Mouse (Mus musculus): ENCODE data around the gene Nos1ap. TPM values are rescaled to one million over a fixed set of nuclear protein-coding genes. Genes with fewer than 3 reads are reported as not detected.

Gene Nos1ap
- polyA plus RNA-seq, 1 experiment: 79.8 TPM

- peaks cover 2% of the 10 kb centered on the region; the same call in 1 of the 2 replicates for H3K4me1 ChIP-seq (ENCODE audit: control insufficient read depth, insufficient read depth, insufficient read length, low read length)
- no peak overlapping the region for H3K27ac ChIP-seq (ENCODE audit: insufficient read depth, low read depth, low read length)
- no peak overlapping the region for H3K4me3 ChIP-seq (ENCODE audit: low read depth, low read length)
- WGBS: 92% methylated on average over 2 of the region's 2 CpGs
- H3K27me3 ChIP-seq (ENCODE audit: control insufficient read depth, insufficient read depth, low read length): no peaks in the 10 kb centered on the region
- TF ChIP-seq POLR2A (IDR thresholded peaks at IDR 0.05; ENCODE audit: low read depth, low read length): no peak
- no peaks in the 10 kb centered on the region; the same call in 1 of the 2 replicates for H3K36me3 ChIP-seq (ENCODE audit: control insufficient read depth, insufficient read depth, low read length)
These were observed 58.4 kb downstream of the Nos1ap start for GRCm38 (mm10) chr1:170531286-170531685.

GRCm38 (mm10) chr1:170530456-170530855 is 59.2 kb downstream of the Nos1ap start:
- H3K27me3 ChIP-seq (ENCODE audit: control insufficient read depth, insufficient read depth, low read length): no peaks in the 10 kb centered on the region
- WGBS: 93% methylated on average over 4 of the region's 4 CpGs
- H3K27ac ChIP-seq (ENCODE audit: insufficient read depth, low read depth, low read length): no peak overlapping the region
- H3K36me3 ChIP-seq (ENCODE audit: control insufficient read depth, insufficient read depth, low read length): no peaks in the 10 kb centered on the region; the same call in 1 of the 2 replicates
- peaks cover 2% of the 10 kb centered on the region; the same call in 1 of the 2 replicates for H3K4me1 ChIP-seq (ENCODE audit: control insufficient read depth, insufficient read depth, insufficient read length, low read length)
- TF ChIP-seq POLR2A (IDR thresholded peaks at IDR 0.05; ENCODE audit: low read depth, low read length) (no peak), CTCF (IDR thresholded peaks at IDR 0.05; ENCODE audit: extremely low read depth, insufficient read length, insufficient replicate concordance, low read depth, low read length) (no peak)
- no peak overlapping the region for H3K4me3 ChIP-seq (ENCODE audit: low read depth, low read length)

DNA sequence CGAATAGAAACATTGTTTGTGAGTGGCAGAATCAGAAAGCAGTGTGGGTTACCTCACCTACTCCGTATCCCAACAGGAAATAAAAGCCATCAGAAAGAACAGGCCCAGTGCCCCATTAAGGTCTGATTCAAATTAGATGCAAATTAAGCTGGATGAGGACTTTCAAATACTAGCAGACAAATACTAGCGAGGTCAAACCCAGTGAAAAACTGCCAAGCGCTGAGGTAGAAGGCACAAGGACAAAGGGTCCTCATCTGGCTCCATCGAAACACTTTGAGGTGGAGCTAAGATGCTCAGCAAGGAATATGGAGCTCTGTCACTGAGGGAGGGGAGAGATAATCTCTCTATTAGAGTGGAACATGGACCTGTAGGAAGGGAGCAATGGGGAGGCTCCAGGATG is 66.8 kb downstream of the Nos1ap start:
- 82% methylated on average over 5 of the region's 5 CpGs for WGBS
- H3K4me3 ChIP-seq (ENCODE audit: low read depth, low read length): no peak overlapping the region

GRCm38 (mm10) chr1:170521520-170522205 is 68.0 kb downstream of the Nos1ap start:
- Histone ChIP-seq H3K4me1 (ENCODE audit: control insufficient read depth, insufficient read depth, insufficient read length, low read length) (no peaks in the 10 kb centered on the region; the same call in 1 of the 2 replicates), H3K4me3 (ENCODE audit: low read depth, low read length) (no peak overlapping the region), H3K27ac (ENCODE audit: insufficient read depth, low read depth, low read length) (no peak overlapping the region), H3K27me3 (ENCODE audit: control insufficient read depth, insufficient read depth, low read length) (no peaks in the 10 kb centered on the region), H3K36me3 (ENCODE audit: control insufficient read depth, insufficient read depth, low read length) (no peaks in the 10 kb centered on the region)
- WGBS: 71% methylated on average over 6 of the region's 6 CpGs
- TF ChIP-seq CTCF (IDR thresholded peaks at IDR 0.05; ENCODE audit: extremely low read depth, insufficient read length, insufficient replicate concordance, low read depth, low read length): no peak
- TF ChIP-seq POLR2A (IDR thresholded peaks at IDR 0.05; ENCODE audit: low read depth, low read length): no peak

More for the DNA sequence above, 66.8 kb downstream of the Nos1ap start:
- Histone ChIP-seq H3K27ac (ENCODE audit: insufficient read depth, low read depth, low read length) (no peak overlapping the region), H3K4me1 (ENCODE audit: control insufficient read depth, insufficient read depth, insufficient read length, low read length) (no peaks in the 10 kb centered on the region; the same call in 1 of the 2 replicates), H3K36me3 (ENCODE audit: control insufficient read depth, insufficient read depth, low read length) (no peaks in the 10 kb centered on the region), H3K27me3 (ENCODE audit: control insufficient read depth, insufficient read depth, low read length) (no peaks in the 10 kb centered on the region)
- no peak for TF ChIP-seq CTCF (IDR thresholded peaks at IDR 0.05; ENCODE audit: extremely low read depth, insufficient read length, insufficient replicate concordance, low read depth, low read length)
- no peak for TF ChIP-seq POLR2A (IDR thresholded peaks at IDR 0.05; ENCODE audit: low read depth, low read length)

- no peaks in the 10 kb centered on the region for H3K27me3 ChIP-seq (ENCODE audit: control insufficient read depth, insufficient read depth, low read length)
- no peaks in the 10 kb centered on the region for H3K36me3 ChIP-seq (ENCODE audit: control insufficient read depth, insufficient read depth, low read length)
- TF ChIP-seq POLR2A (IDR thresholded peaks at IDR 0.05; ENCODE audit: low read depth, low read length) (no peak), CTCF (IDR thresholded peaks at IDR 0.05; ENCODE audit: extremely low read depth, insufficient read length, insufficient replicate concordance, low read depth, low read length) (no peak)
- no peak overlapping the region for H3K27ac ChIP-seq (ENCODE audit: insufficient read depth, low read depth, low read length)
- WGBS: 91% methylated on average over 4 of the region's 4 CpGs
- no peaks in the 10 kb centered on the region; the same call in 1 of the 2 replicates for H3K4me1 ChIP-seq (ENCODE audit: control insufficient read depth, insufficient read depth, insufficient read length, low read length)
- H3K4me3 ChIP-seq (ENCODE audit: low read depth, low read length): no peak overlapping the region
These were observed 69.5 kb downstream of the Nos1ap start for GRCm38 (mm10) chr1:170520206-170520605.

- WGBS: 95% methylated on average over 7 of the region's 7 CpGs
- H3K27me3 ChIP-seq (ENCODE audit: control insufficient read depth, insufficient read depth, low read length): no peaks in the 10 kb centered on the region
These were observed 70.0 kb downstream of the Nos1ap start for GRCm38 (mm10) chr1:170519631-170520030.

DNA sequence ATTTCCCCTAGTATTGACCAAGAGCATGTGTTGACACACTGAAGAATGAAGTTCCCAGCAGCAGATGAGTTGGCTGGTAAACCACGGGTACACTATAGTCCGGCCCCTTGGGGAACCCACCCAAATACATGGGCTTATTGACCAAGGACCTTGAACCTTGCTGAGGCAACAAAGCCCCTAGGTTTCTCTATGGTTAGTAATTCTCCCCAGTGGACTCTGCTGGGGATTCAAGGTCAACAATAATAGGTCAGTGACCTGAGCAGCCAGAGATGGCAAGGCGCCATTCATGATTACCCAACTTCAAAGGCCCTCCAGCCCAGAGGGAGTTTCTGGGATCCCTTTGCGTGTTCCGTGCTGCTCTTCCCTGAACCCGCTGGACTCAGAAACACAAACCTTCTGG is 73.5 kb downstream of the Nos1ap start:
- H3K27ac ChIP-seq (ENCODE audit: insufficient read depth, low read depth, low read length): no peak overlapping the region
- no peak overlapping the region for H3K4me3 ChIP-seq (ENCODE audit: low read depth, low read length)
- no peak for TF ChIP-seq CTCF (IDR thresholded peaks at IDR 0.05; ENCODE audit: extremely low read depth, insufficient read length, insufficient replicate concordance, low read depth, low read length)
- no peak for TF ChIP-seq POLR2A (IDR thresholded peaks at IDR 0.05; ENCODE audit: low read depth, low read length)
- H3K36me3 ChIP-seq (ENCODE audit: control insufficient read depth, insufficient read depth, low read length): no peaks in the 10 kb centered on the region
- no peaks in the 10 kb centered on the region for H3K27me3 ChIP-seq (ENCODE audit: control insufficient read depth, insufficient read depth, low read length)
- 74% methylated on average over 6 of the region's 6 CpGs for WGBS
- H3K4me1 ChIP-seq (ENCODE audit: control insufficient read depth, insufficient read depth, insufficient read length, low read length): no peaks in the 10 kb centered on the region; the same call in 1 of the 2 replicates

More at GRCm38 (mm10) chr1:170519631-170520030, 70.0 kb downstream of the Nos1ap start:
- no peak overlapping the region for H3K27ac ChIP-seq (ENCODE audit: insufficient read depth, low read depth, low read length)
- no peaks in the 10 kb centered on the region for H3K36me3 ChIP-seq (ENCODE audit: control insufficient read depth, insufficient read depth, low read length)
- TF ChIP-seq POLR2A (IDR thresholded peaks at IDR 0.05; ENCODE audit: low read depth, low read length): no peak
- TF ChIP-seq CTCF (IDR thresholded peaks at IDR 0.05; ENCODE audit: extremely low read depth, insufficient read length, insufficient replicate concordance, low read depth, low read length): no peak
- H3K4me3 ChIP-seq (ENCODE audit: low read depth, low read length): no peak overlapping the region
- H3K4me1 ChIP-seq (ENCODE audit: control insufficient read depth, insufficient read depth, insufficient read length, low read length): no peaks in the 10 kb centered on the region; the same call in 1 of the 2 replicates
